Mouse (Mus musculus): ENCODE measurements around the gene Anxa11.

DNA sequence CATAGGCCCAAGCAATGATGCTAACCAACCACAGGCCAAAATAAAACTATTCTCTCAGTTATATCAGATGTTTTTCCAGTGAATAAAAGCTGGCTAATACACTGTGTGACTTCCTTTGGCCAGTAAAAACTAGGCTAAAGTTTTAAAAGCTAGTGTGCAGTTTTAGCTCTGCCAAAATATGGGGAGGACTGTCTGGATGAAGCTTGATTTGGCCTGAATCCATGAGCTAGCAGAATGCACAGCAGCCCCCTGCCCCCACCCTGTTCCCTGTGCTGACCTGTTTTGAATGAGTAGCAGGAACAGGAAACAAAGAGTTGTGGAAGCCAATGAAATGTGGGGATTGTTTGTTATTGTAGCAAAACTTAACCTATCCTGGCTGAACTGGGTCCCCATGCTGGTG lies 39.4 kb upstream of the Anxa11 start:
- TF ChIP-seq POLR2A (IDR thresholded peaks at IDR 0.05; ENCODE audit: borderline replicate concordance, insufficient read depth, low read length) (no peak), CTCF (IDR thresholded peaks at IDR 0.05; ENCODE audit: borderline replicate concordance, insufficient read depth, low read depth, low read length) (no peak)
